Mouse (Mus musculus) CH12.LX (cell line): ENCODE data around the gene Snx11. TPM values are rescaled to one million over a fixed set of nuclear protein-coding genes. Genes with fewer than 3 reads are reported as not detected.
A peak's percentile ranks its signal among the peaks of the same experiment; 100 is the strongest.

Source experiments
- DNase-seq: peaks from one replicate; pipeline ENCODE4 v3.0.0-alpha.2; 2013; ENCODE audit errors: extremely low read depth
- H3K27ac ChIP-seq: 2 replicates; pipeline ENCODE4 v1.5.1; 2012; ENCODE audit warnings: low read depth, mild to moderate bottlenecking, control low read depth, moderate library complexity; ENCODE audit not compliant: insufficient read depth
- H3K27me3 ChIP-seq: replicated peaks from 2 replicates; pipeline ENCODE3; 2012; ENCODE audit warnings: inconsistent platforms
- H3K36me3 ChIP-seq, 2 experiments: replicated peaks in 1 of 2; 2 replicates each; pipeline versions ENCODE3 to v1.6.1; 2012; ENCODE audit warnings: inconsistent platforms in 1 of 2, low read length in 1 of 2, mild to moderate bottlenecking in 1 of 2, mixed read lengths in 1 of 2, moderate library complexity in 1 of 2; ENCODE audit not compliant: control insufficient read depth in 1 of 2, insufficient read depth in 1 of 2
- H3K4me1 ChIP-seq, 2 experiments: 2 replicates each; pipeline ENCODE4 v1.6.1; 2012; ENCODE audit warnings: inconsistent platforms in 1 of 2, moderate library complexity in 1 of 2; ENCODE audit not compliant: insufficient read depth in 2 of 2, control insufficient read depth in 1 of 2
- H3K4me2 ChIP-seq: 2 replicates; pipeline ENCODE4 v1.6.1; 2012; ENCODE audit warnings: low read depth, mild to moderate bottlenecking, control low read depth; ENCODE audit not compliant: poor library complexity, insufficient read depth, severe bottlenecking
- H3K4me3 ChIP-seq, 3 experiments: fragments of 150-350 bp in 1 of 3; sonication (generic) in 1 of 3; replicated peaks in 1 of 3; 2 replicates each; pipeline versions ENCODE3 to v1.5.1; 2011 to 2012; ENCODE audit warnings: low read depth in 2 of 3, low read length in 2 of 3, mild to moderate bottlenecking in 2 of 3, moderate library complexity in 2 of 3, control low read depth in 1 of 3, improper control_type of control experiment in 1 of 3, inconsistent platforms in 1 of 3, mixed read lengths in 1 of 3; ENCODE audit not compliant: poor library complexity in 1 of 3
- H3K79me2 ChIP-seq: replicated peaks from 2 replicates; pipeline ENCODE4 v1.6.1; 2012; ENCODE audit warnings: mild to moderate bottlenecking, moderate library complexity; ENCODE audit not compliant: control insufficient read depth, poor library complexity, insufficient read depth, severe bottlenecking; ENCODE audit errors: extremely low read depth
- H3K9ac ChIP-seq: 2 replicates; pipeline ENCODE4 v1.6.1; 2012; ENCODE audit warnings: low read depth, mild to moderate bottlenecking, control low read depth, moderate library complexity; ENCODE audit not compliant: insufficient read depth
- H3K9me3 ChIP-seq: replicated peaks from 2 replicates; pipeline ENCODE3; 2012; ENCODE audit warnings: low read length, inconsistent platforms, mixed read lengths
- CHD2 ChIP-seq: IDR thresholded peaks from 2 replicates; pipeline ENCODE4 v1.6.1; 2011; ENCODE audit warnings: low read length, improper control_type of control experiment
- IRF4 ChIP-seq: IDR thresholded peaks from 2 replicates; pipeline ENCODE4 v1.6.1; 2014; ENCODE audit warnings: low read depth, mild to moderate bottlenecking, inconsistent platforms, low read length, improper control_type of control experiment
- JUN ChIP-seq: IDR thresholded peaks from 2 replicates; pipeline ENCODE4 v1.6.1; 2011; ENCODE audit warnings: low read depth, mild to moderate bottlenecking, low read length, improper control_type of control experiment, moderate library complexity; ENCODE audit not compliant: insufficient read depth
- POLR2A ChIP-seq: IDR thresholded peaks from 2 replicates; pipeline ENCODE4 v1.6.1; 2011; ENCODE audit warnings: low read depth, mild to moderate bottlenecking, improper control_type of control experiment, low read length
- POLR2AphosphoS2 ChIP-seq: IDR thresholded peaks from 2 replicates; pipeline ENCODE4 v1.6.1; 2011; ENCODE audit warnings: low read depth, low read length, improper control_type of control experiment
- RCOR1 ChIP-seq: conservative IDR thresholded peaks from 2 replicates; pipeline ENCODE4 v1.6.1; 2012; ENCODE audit warnings: low read depth, mild to moderate bottlenecking, inconsistent platforms, low read length, improper control_type of control experiment
- TBP ChIP-seq: conservative IDR thresholded peaks from 2 replicates; pipeline ENCODE4 v1.6.1; 2011; ENCODE audit warnings: low read depth, low read length, improper control_type of control experiment
- ZC3H11A ChIP-seq: IDR thresholded peaks from 2 replicates; pipeline ENCODE4 v1.6.1; 2012; ENCODE audit warnings: low read depth, mild to moderate bottlenecking, inconsistent platforms, low read length, improper control_type of control experiment
- ZMIZ1 ChIP-seq: IDR thresholded peaks from 2 replicates; pipeline ENCODE4 v1.6.1; 2012; ENCODE audit warnings: low read depth, mild to moderate bottlenecking, inconsistent platforms, low read length, improper control_type of control experiment
- ZNF384 ChIP-seq: IDR thresholded peaks from 2 replicates; pipeline ENCODE4 v1.6.1; 2012; ENCODE audit warnings: low read depth, low read length, improper control_type of control experiment, inconsistent platforms
- dilution Hi-C: fragments of 300-500 bp; cut with MboI; formaldehyde crosslinking; loops from 2 replicates; pipeline ENCODE4 v1.14.3; 2020; ENCODE audit warnings: low sequenced_read_pairs; ENCODE audit not compliant: extremely low pct_unique_long_range_greater_than_20kb, extremely low pct_ligation_motif_present
- in situ Hi-C: fragments of 300-500 bp; cut with MboI; formaldehyde crosslinking; loops from 3 replicates; pipeline ENCODE4 v1.14.3; 2019; ENCODE audit warnings: low sequenced_read_pairs, low pct_ligation_motif_present, low pct_unique_long_range_greater_than_20kb, mixed read lengths
- polyA plus RNA-seq: library from polyadenylated mRNA; unstranded; fragments of >175 nt; gene quantifications from 2 replicates; pipeline ENCODE4 v1.2.1, GENCODE M21; 2012; ENCODE audit warnings: low read depth; ENCODE audit not compliant: insufficient read length
- total RNA-seq, 2 experiments: library from RNA; depleted of rRNA; stranded (reverse); fragments of 300-350 nt in 1 of 2; fragments of >200 nt in 1 of 2; gene quantifications; 2 replicates each; pipeline ENCODE4 v1.2.3; 2012 to 2014

Gene Snx11
- total and polyA plus RNA-seq, 3 experiments: 153 to 244 (median 217) TPM

DNA sequence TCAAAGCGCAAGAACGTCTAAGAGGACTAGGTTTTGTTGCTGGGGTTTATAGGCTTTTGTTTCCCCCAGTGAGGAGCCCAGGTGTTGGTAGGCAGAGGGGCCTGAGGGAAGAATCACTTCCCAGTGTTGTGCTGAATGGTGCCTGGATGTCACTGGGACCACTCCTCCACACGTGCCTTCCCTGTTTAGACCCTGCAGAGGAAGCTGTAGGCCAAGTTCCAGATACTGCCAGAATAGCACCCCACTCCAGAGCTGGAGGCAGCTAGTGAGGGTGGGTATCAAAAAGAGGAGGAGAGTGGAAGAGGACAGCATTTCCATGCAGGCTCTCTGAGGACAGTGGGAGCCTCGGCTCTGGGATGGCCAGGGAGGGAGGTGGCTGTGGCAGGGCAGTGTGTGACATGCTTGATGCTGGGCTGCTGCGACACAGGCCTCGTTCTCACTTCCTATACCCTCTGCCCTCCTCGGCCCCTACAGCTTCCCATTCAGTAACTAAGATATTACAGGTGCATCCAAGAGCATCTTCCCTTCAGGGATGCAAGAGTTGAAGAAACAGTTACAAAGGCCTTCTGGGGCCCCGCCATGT lies 40.9 kb upstream of the Snx11 start:
- H3K9me3 ChIP-seq: no peaks in the 10 kb centered on the region
- H3K4me2 ChIP-seq: peak overlapping the region; percentile 80
- H3K36me3 ChIP-seq: peaks cover 77 to 88% of the 10 kb centered on the region in 2 experiments
- DNase-seq: no peak
- H3K27ac ChIP-seq: peak overlapping the region; percentile 26
- H3K4me1 ChIP-seq: peaks cover 38 to 60% of the 10 kb centered on the region in 2 experiments
- dilution Hi-C loops (no loop called here), in situ Hi-C loops (no loop called here)
- TF ChIP-seq POLR2AphosphoS2 (peak; percentile 73; the same call in 1 of the 2 replicates), ZNF384 (no peak)
- H3K79me2 ChIP-seq: peaks cover 67% of the 10 kb centered on the region
- no peak overlapping the region; the same call in 1 of the 2 replicates for H3K9ac ChIP-seq
- H3K27me3 ChIP-seq: no peaks in the 10 kb centered on the region
- peak overlapping the region in 2 of 3 experiments; percentile 1 to 35 for H3K4me3 ChIP-seq

DNA sequence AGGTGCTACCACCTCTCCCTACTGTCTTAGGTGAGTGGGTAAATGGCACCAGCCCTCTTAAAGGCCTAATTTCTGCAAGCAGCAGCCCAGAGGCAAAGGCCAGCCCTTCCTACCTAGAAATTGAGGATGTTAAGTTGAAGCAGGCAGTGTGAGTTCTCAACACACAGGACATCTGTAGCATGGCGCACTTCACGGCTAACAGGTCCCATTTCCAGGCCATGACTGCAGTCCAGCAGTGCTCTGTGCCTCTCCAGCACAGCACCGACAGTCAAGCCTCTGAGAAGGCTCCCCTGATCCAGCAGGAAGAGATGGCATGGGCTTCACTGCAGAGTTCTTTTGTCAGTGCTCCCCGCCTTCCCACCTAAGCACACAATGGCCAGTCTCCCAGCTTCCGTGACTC lies 39.6 kb upstream of the Snx11 start:
- Histone ChIP-seq H3K4me1 (peaks cover 38 to 60% of the 10 kb centered on the region in 2 experiments), H3K9me3 (no peaks in the 10 kb centered on the region), H3K27ac (no peak overlapping the region), H3K9ac (no peak overlapping the region), H3K27me3 (no peaks in the 10 kb centered on the region), H3K4me3 (no peak overlapping the region), H3K4me2 (no peak overlapping the region), H3K36me3 (peaks cover 82 to 97% of the 10 kb centered on the region in 2 experiments), H3K79me2 (peaks cover 63% of the 10 kb centered on the region)
- in situ Hi-C loops: no loop called here
- TF ChIP-seq ZC3H11A: no peak
- no peak for TF ChIP-seq JUN
- TF ChIP-seq IRF4: no peak
- peak; percentile 66 for TF ChIP-seq ZMIZ1
- TF ChIP-seq POLR2A: peak; percentile 29; the same call in 1 of the 2 replicates
- TF ChIP-seq TBP: no peak
- TF ChIP-seq CHD2: 0 out of 2 replicates have a peak, but pooled peaks have one; percentile 16
- DNase-seq: no peak
- dilution Hi-C loops: no loop called here

DNA sequence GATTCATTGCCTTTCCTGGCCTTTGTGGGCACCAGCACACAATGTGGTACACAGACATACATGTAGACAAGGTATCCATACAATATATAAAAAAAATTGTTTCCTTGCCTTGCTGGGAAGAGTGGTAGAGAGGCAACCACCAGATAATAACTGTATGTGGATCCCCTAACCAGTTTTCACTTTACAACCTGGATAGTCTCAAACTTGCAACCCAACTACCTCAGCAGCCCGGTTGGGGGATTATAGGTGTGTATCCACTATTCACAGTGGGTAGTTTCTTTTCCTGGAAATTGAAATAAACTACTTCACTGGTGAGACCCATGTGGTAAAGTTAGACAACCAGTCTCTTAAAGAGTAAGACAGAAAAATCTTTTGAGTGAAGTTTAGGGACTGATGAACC lies 39.1 kb upstream of the Snx11 start:
- H3K36me3 ChIP-seq: peaks cover 82 to 97% of the 10 kb centered on the region in 2 experiments
- peaks cover 38 to 57% of the 10 kb centered on the region in 2 experiments for H3K4me1 ChIP-seq
- no peak overlapping the region for H3K4me2 ChIP-seq
- H3K79me2 ChIP-seq: peaks cover 58% of the 10 kb centered on the region
- no peaks in the 10 kb centered on the region for H3K9me3 ChIP-seq
- peak; percentile 57 for TF ChIP-seq ZMIZ1
- TF ChIP-seq POLR2AphosphoS2: peak; percentile 79; the same call in 1 of the 2 replicates
- TF ChIP-seq RCOR1: no peak
- DNase-seq: no peak
- no peaks in the 10 kb centered on the region for H3K27me3 ChIP-seq
- no peak overlapping the region for H3K9ac ChIP-seq
- no peak overlapping the region for H3K27ac ChIP-seq
- H3K4me3 ChIP-seq: no peak overlapping the region
- in situ Hi-C loops: no loop called here
- dilution Hi-C loops: no loop called here
